Mouse (Mus musculus) olfactory bulb, adult 2 months (tissue): ENCODE results near the gene Morn5.

Source experiments
- CTCF ChIP-seq: fragments of 200-500 bp; IDR thresholded peaks from 2 replicates; pipeline ENCODE4 v1.5.1; 2012; ENCODE audit warnings: low read depth, mild to moderate bottlenecking, low read length, moderate library complexity; ENCODE audit not compliant: insufficient read depth
- POLR2A ChIP-seq: fragments of 200-500 bp; IDR thresholded peaks from 2 replicates; pipeline ENCODE4 v1.6.1; 2012; ENCODE audit warnings: mild to moderate bottlenecking, low read depth, low read length, moderate library complexity; ENCODE audit not compliant: insufficient read depth

GRCm38 (mm10) chr2:36102559-36102946 lies 53.3 kb downstream of the Morn5 start:
- no peak for TF ChIP-seq CTCF
- no peak for TF ChIP-seq POLR2A
